Mouse (Mus musculus) kidney, postnatal 4 days (tissue): ENCODE measurements around the gene Chst14.

Source experiments
- DNase-seq, 2 experiments: peaks; one replicate each; pipeline ENCODE4 v3.0.0; 2021; ENCODE audit warnings: mixed read lengths in 2 of 2

Gene Chst14

DNA sequence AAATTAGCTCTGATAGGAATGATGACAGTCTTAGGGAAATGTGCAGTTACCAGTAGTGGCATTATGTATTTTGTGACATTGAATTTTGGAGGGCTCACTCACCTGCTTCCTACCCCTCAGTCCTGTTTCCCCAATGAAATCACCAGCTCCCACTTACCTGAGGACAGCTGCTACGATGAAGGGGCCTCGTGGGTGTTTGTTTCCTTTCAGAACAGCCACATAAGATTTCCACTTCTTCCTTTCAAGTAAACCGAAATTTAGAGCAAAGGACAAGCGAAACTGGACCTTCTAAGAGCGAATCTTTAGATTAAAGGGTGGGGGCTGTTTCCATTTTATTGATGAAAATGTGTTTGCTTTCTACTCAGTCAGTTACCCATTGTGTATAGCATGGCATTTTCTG, 45.8 kb downstream of the Chst14 start:
- no peak for DNase-seq

DNA sequence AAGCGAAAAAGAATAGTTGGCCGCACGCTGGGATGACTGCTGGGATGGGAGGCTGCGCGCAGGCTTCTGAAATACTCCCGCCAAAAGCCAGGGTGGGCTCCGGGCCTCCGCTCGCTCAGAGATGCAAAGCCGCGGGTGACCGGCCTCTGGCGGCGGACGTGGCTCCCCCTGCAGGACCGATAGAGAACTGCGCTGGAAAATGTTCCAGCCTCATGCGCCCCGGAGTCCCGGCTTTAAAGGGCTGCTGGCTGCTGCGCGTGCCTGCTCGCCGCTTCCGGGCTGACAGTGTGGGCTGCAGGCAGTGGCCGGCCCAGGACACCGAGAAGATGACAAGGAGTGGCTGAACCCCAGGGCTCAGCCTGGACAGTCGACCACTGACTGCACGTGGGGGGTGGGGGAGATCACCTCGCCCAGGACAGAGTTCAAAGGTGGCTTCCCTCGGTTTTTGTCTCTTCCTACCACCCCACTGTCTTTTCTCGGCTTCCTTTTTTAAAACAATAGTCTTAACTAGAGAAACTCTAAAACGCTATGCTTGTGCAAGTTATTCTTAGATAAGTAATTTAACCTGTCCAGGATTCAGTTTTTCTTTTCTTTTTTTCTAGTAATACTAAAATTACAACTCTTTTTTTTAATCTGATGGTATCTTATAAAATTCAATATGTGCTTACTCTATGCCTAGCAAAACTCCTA, 46.5 kb downstream of the Chst14 start:
- peak; percentile 91 to 93 for DNase-seq

DNA sequence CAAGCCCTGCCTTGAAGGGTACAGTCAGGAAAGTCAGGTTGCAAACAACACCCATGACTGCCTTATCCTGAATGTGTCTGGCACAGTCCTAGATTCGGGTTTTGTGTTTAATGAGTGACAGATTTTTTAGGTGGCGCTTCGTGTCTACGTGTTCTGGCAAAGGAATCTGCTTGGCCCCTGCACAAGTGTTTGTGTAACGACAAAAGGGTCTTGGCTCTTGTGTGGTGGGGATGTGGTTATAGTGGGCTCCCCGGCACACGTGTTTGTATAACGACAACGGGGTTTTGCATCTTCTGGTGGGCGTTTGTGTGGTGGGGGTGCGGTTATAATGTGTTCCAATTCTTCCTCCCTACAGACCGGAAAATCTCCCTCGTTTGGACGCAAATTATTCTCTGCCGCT, 49.6 kb downstream of the Chst14 start:
- DNase-seq = peak in 1 of 2 experiments; percentile 4

DNA sequence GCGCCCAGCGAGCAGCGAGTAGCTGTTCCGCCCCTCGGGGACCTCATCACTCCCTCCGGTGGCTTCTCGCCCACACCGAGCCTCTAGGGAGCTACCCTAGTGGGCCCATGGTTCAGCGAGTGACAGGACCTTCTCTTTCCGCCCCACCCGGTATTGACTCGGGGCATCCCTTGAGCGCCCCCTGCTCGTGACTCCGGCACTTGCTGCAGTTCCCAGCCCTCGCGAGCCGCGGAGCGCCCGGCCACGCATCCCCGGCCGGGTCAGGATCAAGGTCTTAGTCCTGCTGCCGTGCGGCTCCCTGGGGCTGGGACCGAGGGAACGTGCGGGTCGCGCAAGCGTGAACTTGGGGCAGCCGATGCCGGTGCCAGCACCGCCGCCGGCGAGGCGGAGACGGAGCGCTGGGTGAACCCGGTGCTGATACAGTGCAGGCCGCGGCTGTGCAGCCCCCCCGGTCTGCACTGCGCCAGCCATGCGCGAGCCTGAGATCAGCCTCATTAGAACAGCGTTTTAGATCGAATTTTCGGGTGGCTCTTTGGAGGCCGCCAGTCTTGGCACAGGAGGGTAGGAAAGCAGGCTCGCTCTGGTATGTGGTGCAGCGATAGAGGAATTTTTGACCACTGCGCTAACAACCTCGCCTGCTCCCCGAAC, 50.1 kb downstream of the Chst14 start:
- peak; percentile 88 to 92 for DNase-seq

DNA sequence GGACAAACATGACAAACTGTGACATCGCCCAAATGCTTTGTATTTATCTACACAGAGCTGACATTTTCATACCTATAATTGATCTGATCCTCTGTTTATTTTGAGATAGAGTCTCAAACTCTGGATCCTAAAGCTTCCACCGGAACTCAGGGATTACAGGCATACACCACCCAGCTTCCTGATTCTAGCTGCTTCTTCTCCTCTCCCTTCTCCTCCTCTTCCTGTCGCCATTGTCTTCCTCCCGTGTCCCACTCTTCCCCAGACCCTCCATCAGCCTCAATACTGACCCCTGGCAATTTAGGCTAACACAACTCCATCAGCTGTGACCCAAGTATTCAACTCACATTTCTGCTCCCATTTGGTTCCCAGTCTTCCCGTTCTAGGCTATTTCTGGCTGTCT, 50.6 kb downstream of the Chst14 start:
- no peak for DNase-seq

DNA sequence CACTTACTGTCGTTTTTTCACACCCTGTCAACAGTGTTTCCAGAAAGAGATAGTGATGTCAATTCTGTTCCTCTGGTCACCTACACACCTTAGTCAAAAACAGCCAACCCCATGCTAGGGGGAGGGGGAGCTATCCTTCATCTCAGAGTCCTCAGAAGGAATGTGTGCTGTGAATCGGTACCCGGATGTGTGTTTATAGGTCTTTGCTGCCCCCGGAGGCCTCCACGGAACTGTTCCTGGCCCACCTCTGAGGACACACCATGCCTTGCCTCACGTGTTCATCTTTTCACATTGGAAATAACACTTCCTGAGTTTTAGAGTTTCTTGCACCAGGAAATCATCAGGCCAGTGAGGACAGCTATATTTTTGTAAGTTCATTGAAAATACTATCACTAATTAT, 51.8 kb downstream of the Chst14 start:
- DNase-seq = peak; percentile 41 to 45
